Mouse (Mus musculus) thymus, adult 2 months (tissue): Measurements from ENCODE around the gene Pfkl. TPM values are rescaled to one million over a fixed set of nuclear protein-coding genes. Genes with fewer than 3 reads are reported as not detected.

ENCODE experiments used
- DNase-seq: peaks from one replicate; pipeline ENCODE4 v3.0.0; 2021
- H3K27ac ChIP-seq: fragments of 200-500 bp; 2 replicates; pipeline ENCODE4 v1.5.1; 2012; ENCODE audit warnings: low read length, control low read depth; ENCODE audit not compliant: control insufficient read depth, insufficient read depth
- H3K27me3 ChIP-seq: fragments of 200-500 bp; 2 replicates; pipeline ENCODE4 v1.6.1; 2012; ENCODE audit warnings: mild to moderate bottlenecking, low read length, moderate library complexity, mixed read lengths; ENCODE audit not compliant: control insufficient read depth, insufficient read depth
- H3K36me3 ChIP-seq: fragments of 200-500 bp; 2 replicates; pipeline ENCODE4 v1.6.1; 2012; ENCODE audit warnings: mild to moderate bottlenecking, low read length, moderate library complexity; ENCODE audit not compliant: control insufficient read depth, insufficient read depth
- H3K4me1 ChIP-seq: fragments of 200-500 bp; replicated peaks from 2 replicates; pipeline ENCODE4 v1.6.1; 2012; ENCODE audit warnings: low read length; ENCODE audit not compliant: control insufficient read depth, insufficient read depth
- H3K4me3 ChIP-seq: fragments of 200-500 bp; 2 replicates; pipeline ENCODE4 v1.5.1; 2012; ENCODE audit warnings: mild to moderate bottlenecking, low read length, control low read depth, moderate library complexity; ENCODE audit not compliant: control insufficient read depth, insufficient read depth
- CTCF ChIP-seq: fragments of 200-500 bp; IDR thresholded peaks from 2 replicates; pipeline ENCODE4 v1.5.1; 2012; ENCODE audit warnings: mild to moderate bottlenecking, control low read depth, low read length, moderate library complexity, borderline replicate concordance; ENCODE audit not compliant: control insufficient read depth, poor library complexity, insufficient read depth; ENCODE audit errors: extremely low read depth
- POLR2A ChIP-seq: fragments of 200-500 bp; IDR thresholded peaks from 2 replicates; pipeline ENCODE4 v1.6.1; 2012; ENCODE audit warnings: mild to moderate bottlenecking, low read length, control low read depth, moderate library complexity; ENCODE audit not compliant: control insufficient read depth, poor library complexity, insufficient read depth; ENCODE audit errors: extremely low read depth
- WGBS: fragments of 180-500 bp; shearing (Covaris S2); methylation state at CpG from one replicate; pipeline ENCODE4 v1.1.7; 2018; 5-methylcytosine and 5-hydroxymethylcytosine counted together
- polyA plus RNA-seq: library from polyadenylated mRNA; depleted of rRNA; stranded (reverse); fragments of >200 nt; gene quantifications from 2 replicates; pipeline ENCODE4 v1.2.3, GENCODE M21; 2012

The Pfkl gene
- polyA plus RNA-seq, 1 experiment, result 81.2 TPM

DNA sequence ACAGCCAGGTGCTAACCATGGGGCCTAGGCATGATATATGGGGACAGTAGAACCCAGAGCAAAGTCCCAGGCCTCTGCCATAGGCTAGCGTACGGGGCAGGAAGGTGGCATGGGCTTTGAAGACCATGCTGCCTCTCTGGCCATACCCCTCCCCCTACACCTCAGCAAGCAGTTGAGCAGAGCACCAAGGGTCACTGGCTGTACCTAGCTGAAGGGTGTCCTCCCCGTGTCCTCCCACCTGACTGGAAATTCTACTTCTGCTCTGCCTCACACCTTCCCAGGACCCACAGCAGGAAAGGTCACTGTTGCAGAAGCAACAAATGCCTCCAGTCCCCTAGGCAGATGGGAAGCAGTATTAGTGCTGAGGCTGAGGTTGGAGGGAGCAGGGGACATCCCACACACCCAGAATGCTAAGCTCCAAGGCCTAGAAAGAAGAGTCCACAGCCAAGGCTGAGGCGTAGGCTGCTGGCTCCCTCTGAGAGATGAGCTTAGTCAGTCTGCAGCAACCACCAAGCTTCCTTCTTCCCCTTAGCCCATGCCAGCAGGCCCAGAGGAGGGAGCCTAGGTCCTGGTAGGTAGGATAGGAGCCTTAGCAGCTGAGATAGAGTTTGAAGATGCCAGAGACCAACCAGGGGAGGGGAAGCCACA, 4.0 kb downstream of the Pfkl start:
- DNase-seq, result no peak
- WGBS, result 94% methylated on average over 4 of the region's 4 CpGs
- H3K4me3 ChIP-seq, result no peak overlapping the region
- no peaks in the 10 kb centered on the region for H3K27me3 ChIP-seq
- TF ChIP-seq POLR2A (no peak), CTCF (no peak)
- no peaks in the 10 kb centered on the region; the same call in 1 of the 2 replicates for H3K36me3 ChIP-seq
- H3K4me1 ChIP-seq, result peaks cover 19% of the 10 kb centered on the region
- no peak overlapping the region for H3K27ac ChIP-seq

DNA sequence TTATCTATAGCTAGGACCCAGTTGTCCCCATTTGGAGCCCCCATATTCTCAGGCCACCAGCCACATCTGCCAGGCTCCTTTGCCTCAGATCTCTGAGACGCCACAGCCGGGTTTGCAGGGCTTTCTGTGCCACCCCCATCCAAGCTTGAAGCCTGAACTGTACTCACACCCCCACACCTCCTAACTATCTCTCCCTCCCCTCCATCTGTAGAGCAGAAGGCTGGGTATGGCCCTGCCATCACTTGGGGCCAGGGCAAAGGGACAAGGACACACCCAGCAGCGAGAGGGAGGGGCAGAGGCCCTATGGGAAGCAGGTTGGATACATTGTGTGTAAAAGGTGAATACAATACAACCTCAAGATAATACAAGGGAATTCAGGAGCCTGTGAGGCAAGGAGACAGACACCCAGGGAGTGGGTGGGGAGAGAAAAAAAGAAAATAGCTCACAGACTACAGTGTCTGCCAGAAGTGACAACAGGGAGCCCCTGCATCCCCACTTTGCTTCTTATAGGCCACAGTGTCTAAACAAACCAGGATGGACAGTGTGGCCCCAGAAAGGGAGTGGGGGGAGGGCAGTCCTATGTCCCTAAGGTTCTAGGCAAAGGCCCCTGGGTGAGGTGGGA, 5.3 kb downstream of the Pfkl start:
- H3K27ac ChIP-seq, result no peak overlapping the region
- no peaks in the 10 kb centered on the region for H3K27me3 ChIP-seq
- TF ChIP-seq CTCF (no peak), POLR2A (no peak)
- no peak for DNase-seq
- H3K36me3 ChIP-seq, result peaks cover 6% of the 10 kb centered on the region
- no peak overlapping the region for H3K4me3 ChIP-seq
- 92% methylated on average over 3 of the region's 3 CpGs for WGBS
- peaks cover 15% of the 10 kb centered on the region for H3K4me1 ChIP-seq

DNA sequence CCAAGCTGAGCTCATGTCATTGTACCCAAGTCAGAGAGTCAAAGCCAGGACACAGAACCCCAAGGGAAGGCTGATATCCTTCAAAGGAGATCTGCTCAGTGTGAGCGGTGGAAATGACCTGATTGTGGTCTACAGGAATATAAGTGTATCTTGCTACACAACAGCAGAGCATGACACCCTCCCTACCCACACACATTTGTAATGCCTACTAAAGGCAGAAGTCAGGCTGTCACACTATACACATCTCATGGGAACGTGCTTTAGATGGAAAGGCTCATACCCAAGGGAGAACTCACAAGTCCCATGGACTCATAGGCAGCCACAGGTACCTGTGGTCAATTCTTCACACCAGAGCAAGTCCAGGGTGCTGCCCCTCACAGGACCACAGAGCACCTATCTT, 7.6 kb downstream of the Pfkl start:
- H3K27ac ChIP-seq, result no peak overlapping the region
- 96% methylated on average over 2 of the region's 2 CpGs for WGBS
- peaks cover 6% of the 10 kb centered on the region for H3K36me3 ChIP-seq
- H3K4me1 ChIP-seq, result no peaks in the 10 kb centered on the region
- no peak for TF ChIP-seq CTCF
- no peak for DNase-seq
- no peaks in the 10 kb centered on the region for H3K27me3 ChIP-seq
- H3K4me3 ChIP-seq, result no peak overlapping the region

GRCm38 (mm10) chr10:78001796-78002195, 8.1 kb downstream of the Pfkl start:
- TF ChIP-seq CTCF, result no peak
- TF ChIP-seq POLR2A, result no peak
- H3K27ac ChIP-seq, result no peak overlapping the region
- DNase-seq, result no peak
- H3K27me3 ChIP-seq, result no peaks in the 10 kb centered on the region
- H3K4me1 ChIP-seq, result no peaks in the 10 kb centered on the region
- no peak overlapping the region for H3K4me3 ChIP-seq
- WGBS, result 97% methylated on average over 11 of the region's 11 CpGs
- H3K36me3 ChIP-seq, result peaks cover 6% of the 10 kb centered on the region

DNA sequence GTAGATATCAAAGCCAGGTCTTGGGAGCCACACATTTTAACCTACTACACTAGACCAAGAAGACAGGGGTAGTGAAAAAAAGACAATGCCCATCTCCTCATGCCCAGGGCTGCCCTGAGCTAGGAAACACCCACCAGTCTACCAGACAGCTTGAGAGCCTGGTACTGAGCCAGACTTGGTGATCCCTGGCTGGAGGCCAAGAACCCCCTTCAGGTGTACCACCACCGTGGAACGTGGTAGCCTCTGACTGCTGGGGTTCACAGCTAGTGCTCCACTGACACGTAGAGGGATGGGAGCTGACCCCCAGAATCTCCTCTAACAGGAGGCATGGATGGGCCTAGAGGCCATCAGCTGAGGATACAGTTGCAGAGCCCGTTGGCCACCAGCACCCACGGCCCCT, 9.7 kb downstream of the Pfkl start:
- no peaks in the 10 kb centered on the region for H3K27me3 ChIP-seq
- no peak overlapping the region for H3K4me3 ChIP-seq
- no peaks in the 10 kb centered on the region for H3K4me1 ChIP-seq
- peaks cover 10% of the 10 kb centered on the region for H3K36me3 ChIP-seq
- no peak overlapping the region for H3K27ac ChIP-seq
- DNase-seq, result no peak
- WGBS, result 97% methylated on average over 5 of the region's 5 CpGs
- TF ChIP-seq CTCF, result no peak
- TF ChIP-seq POLR2A, result no peak

GRCm38 (mm10) chr10:77995639-77996038, 14.2 kb downstream of the Pfkl start:
- TF ChIP-seq POLR2A, result no peak
- TF ChIP-seq CTCF, result no peak
- 91% methylated on average over 3 of the region's 3 CpGs for WGBS
- no peaks in the 10 kb centered on the region for H3K27me3 ChIP-seq
- DNase-seq, result no peak
- no peaks in the 10 kb centered on the region for H3K4me1 ChIP-seq
- no peak overlapping the region for H3K4me3 ChIP-seq
- no peak overlapping the region for H3K27ac ChIP-seq
- peaks cover 10% of the 10 kb centered on the region for H3K36me3 ChIP-seq

GRCm38 (mm10) chr10:77985775-77986174, 24.1 kb downstream of the Pfkl start:
- peaks cover 2% of the 10 kb centered on the region; the same call in 1 of the 2 replicates for H3K4me1 ChIP-seq
- H3K4me3 ChIP-seq, result no peak overlapping the region
- H3K27me3 ChIP-seq, result no peaks in the 10 kb centered on the region
- WGBS, result 94% methylated on average over 5 of the region's 5 CpGs
- H3K36me3 ChIP-seq, result peaks cover 4% of the 10 kb centered on the region; the same call in 1 of the 2 replicates
- no peak for DNase-seq
- TF ChIP-seq CTCF, result no peak
- no peak for TF ChIP-seq POLR2A
- no peak overlapping the region for H3K27ac ChIP-seq

DNA sequence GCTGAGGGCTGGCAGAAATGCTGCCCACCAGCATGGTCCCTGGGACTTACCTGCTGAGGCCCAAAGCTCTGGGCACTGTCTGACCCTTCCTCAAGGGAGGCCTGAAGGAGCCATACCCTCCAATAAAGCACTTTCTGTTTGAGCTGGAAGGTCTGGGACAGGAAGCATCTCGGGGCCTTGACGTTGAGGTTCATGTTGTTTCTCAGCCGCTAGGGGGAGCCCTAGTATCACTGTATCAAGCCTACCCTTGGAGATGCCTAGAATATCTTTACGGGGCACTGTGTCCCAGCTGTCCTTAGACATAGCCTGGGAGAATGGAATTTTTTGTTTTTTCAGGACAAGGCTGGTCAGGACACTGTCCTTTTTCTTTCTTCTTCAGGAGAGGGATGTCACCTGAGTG, 25.2 kb downstream of the Pfkl start:
- Histone ChIP-seq H3K36me3 (no peaks in the 10 kb centered on the region; the same call in 1 of the 2 replicates), H3K4me3 (no peak overlapping the region), H3K4me1 (peaks cover 2% of the 10 kb centered on the region; the same call in 1 of the 2 replicates), H3K27me3 (no peaks in the 10 kb centered on the region), H3K27ac (no peak overlapping the region)
- 3% methylated on average over 4 of the region's 4 CpGs for WGBS
- no peak for TF ChIP-seq POLR2A
- 0 out of 2 replicates have a peak, but pooled peaks have one; percentile 38 for TF ChIP-seq CTCF
- peak; percentile 73 for DNase-seq
